Mouse (Mus musculus): ENCODE measurements at regions not wholly inside any gene's neighbourhood (a gene's known extent, or its start where the extent isn't known, plus 50 kb on each side); places are given as distances from the start of the nearest gene placed in this dataset.
"Not testable (repeated sequence)": the region's sequence is repeated elsewhere in the genome, so short reads cannot be mapped to it uniquely, and the experiment has no call there.

DNA sequence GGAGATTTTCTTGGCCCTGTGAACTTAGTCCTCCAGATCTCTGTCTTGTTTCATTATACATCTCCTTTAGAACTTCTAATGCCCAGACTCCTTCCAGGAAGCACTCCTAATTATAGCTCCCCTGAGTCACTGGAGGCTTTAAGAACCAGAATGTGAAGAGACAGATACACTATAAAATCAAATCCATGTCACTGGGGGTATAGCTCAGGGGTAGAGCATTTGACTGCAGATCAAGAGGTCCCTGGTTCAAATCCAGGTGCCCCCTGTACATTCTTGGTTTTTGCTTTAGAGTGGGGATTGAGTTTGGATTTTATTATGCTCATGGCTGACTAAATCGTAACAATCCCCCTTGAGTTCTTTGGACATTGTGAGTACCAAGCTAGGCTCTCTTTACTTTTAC is 62.4 kb upstream of the Acpp start:
- no peak for DNase-seq (ENCODE audit: low read depth in 2 of 2, low spot score in 2 of 2)

DNA sequence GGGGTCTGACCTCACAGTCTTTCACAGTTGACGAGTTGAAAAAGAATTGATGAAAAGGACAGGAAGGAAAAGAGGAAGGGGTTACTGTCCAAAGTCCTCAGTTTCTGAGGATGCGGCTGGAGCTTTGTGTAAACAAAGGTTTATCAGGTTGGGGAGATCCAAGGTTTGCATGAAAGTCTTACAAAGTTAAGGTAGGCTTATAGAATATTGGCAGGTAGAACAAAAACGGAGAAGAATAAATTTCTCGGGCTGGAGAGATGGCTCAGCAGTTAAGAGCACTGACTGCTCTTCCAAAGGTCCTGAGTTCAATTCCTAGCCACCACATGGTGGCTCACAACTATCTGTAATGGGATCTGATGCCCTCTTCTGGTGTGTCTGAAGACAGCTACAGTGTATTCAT is 60.9 kb upstream of the Acpp start:
- DNase-seq (ENCODE audit: low read depth in 2 of 2, low spot score in 2 of 2) = not testable (repeated sequence)

DNA sequence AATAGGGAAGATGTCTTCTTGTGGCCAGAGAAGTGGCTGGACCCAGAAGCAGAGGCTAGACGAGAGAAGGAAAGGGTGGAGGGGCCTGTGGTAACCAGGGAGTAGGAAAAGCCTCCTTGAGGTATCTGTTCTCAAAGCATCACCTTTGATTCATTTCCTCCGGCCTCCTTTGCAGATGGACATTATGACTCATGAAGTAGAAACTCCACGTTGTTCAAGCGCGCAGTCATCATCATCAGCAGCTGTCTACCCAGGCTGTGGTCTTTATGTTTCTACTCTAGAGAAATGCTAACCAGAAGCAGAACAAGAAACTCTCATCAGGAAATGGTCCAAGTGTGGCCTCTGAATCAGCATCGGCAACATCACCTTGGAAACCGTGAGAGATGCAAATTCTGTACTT is 50.3 kb upstream of the Acpp start:
- no peak for DNase-seq (ENCODE audit: low read depth in 2 of 2, low spot score in 2 of 2)

Measured in CD8-positive naive resting alpha-beta T cell, adult 2 months (primary cell).